Mouse (Mus musculus): ENCODE measurements around the gene Neurl4. TPM values are rescaled to one million over a fixed set of nuclear protein-coding genes. Genes with fewer than 3 reads are reported as not detected.

The Neurl4 gene
- polyA plus RNA-seq, 1 experiment: 42.2 TPM

DNA sequence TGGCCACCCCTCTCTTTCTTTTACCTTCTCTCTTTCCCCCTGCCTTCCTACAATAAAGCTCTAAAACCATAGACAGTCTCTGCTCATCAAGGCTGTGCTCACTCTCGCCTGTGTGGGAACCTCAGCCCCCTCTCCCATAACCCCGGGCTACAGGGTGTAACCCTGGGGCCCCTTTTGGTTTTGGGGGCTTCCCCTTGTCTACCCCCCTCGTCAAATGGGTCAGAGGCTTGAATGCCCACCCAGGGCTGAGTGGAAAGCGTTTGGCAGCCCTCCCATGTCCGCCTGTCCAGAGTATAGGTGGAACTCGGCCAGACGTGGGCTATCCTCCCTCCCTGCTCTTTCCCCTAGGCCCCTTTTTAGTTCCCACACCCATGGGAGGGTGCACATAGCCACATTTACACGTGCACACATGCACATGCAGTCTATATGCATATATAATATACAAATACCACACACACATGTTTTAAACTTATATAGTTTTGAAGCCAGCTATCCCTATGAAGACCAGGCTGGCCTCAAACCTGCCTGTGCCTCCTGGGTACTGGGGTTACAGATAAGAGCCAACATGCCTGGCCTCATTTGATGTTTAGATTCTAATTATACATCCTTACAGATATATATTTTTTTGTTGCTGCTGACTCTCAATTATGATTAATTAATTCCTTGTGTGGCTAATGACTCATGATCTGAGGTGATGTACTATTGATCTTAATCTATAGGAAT is 36.6 kb upstream of the Neurl4 start:
- Histone ChIP-seq H3K79me2 (ENCODE audit: control insufficient read depth, insufficient read depth) (no peaks in the 10 kb centered on the region), H3K4me3 (no peak overlapping the region), H3K4me2 (ENCODE audit: low read depth) (no peak overlapping the region), H3K27me3 (ENCODE audit: control insufficient read depth, insufficient read depth, insufficient read length) (peaks cover 16% of the 10 kb centered on the region), H3K36me3 (ENCODE audit: control insufficient read depth, insufficient read depth) (no peaks in the 10 kb centered on the region), H3ac (ENCODE audit: control insufficient read depth, insufficient read length) (no peak overlapping the region)
- TF ChIP-seq USF1 (IDR thresholded peaks at IDR 0.05; ENCODE audit: low read depth) (no peak), TCF3 (IDR thresholded peaks at IDR 0.05; ENCODE audit: insufficient read length, low read depth) (no peak), POLR2AphosphoS2 (IDR thresholded peaks at IDR 0.05; ENCODE audit: insufficient read length, low read depth) (no peak), MYOG (IDR thresholded peaks at IDR 0.05; ENCODE audit: control insufficient read depth in 1 of 3, insufficient read depth in 1 of 3, insufficient read length in 2 of 3, low read depth in 2 of 3) (no peak), MYOD1 (IDR thresholded peaks at IDR 0.05; ENCODE audit: control insufficient read depth in 1 of 3, insufficient read length in 2 of 3, low read depth in 2 of 3) (no peak), CEBPB (IDR thresholded peaks at IDR 0.05; ENCODE audit: insufficient read depth, poor library complexity, severe bottlenecking) (no peak), REST (IDR thresholded peaks at IDR 0.05; ENCODE audit: insufficient read depth, insufficient read length) (no peak), MAX (IDR thresholded peaks at IDR 0.05; ENCODE audit: low read depth) (no peak), SRF (IDR thresholded peaks at IDR 0.05; ENCODE audit: control insufficient read depth, insufficient read length, low read depth) (no peak), POLR2A (IDR thresholded peaks at IDR 0.05; ENCODE audit: insufficient read length, low read depth) (no peak), E2F4 (IDR thresholded peaks at IDR 0.05; ENCODE audit: insufficient read depth) (no peak), TCF12 (IDR thresholded peaks at IDR 0.05; ENCODE audit: insufficient read depth, poor library complexity, severe bottlenecking) (no peak)

DNA sequence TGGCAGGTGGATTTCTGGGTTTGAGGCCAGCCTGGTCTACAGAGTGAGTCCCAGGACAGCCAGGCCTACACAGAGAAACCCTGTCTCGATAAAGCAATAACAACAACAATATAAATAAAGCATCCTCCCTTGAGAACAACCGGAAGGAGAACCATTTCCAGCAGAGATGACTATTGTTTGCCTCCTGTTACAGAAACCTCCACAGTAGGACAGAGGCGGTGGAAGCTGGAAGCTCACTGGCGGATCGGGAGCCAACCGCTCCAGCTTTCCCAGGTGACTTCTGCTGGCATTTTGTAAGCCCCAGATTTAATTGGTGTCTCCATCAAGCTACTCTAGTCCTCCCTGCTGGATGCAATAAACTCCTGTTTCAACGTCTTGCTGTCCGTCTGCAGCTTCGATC is 35.3 kb upstream of the Neurl4 start:
- no peak for TF ChIP-seq MYOG (IDR thresholded peaks at IDR 0.05; ENCODE audit: control insufficient read depth in 1 of 3, insufficient read depth in 1 of 3, insufficient read length in 2 of 3, low read depth in 2 of 3)
- no peak for TF ChIP-seq TCF12 (IDR thresholded peaks at IDR 0.05; ENCODE audit: insufficient read depth, poor library complexity, severe bottlenecking)
- no peak for TF ChIP-seq MYOD1 (IDR thresholded peaks at IDR 0.05; ENCODE audit: control insufficient read depth in 1 of 3, insufficient read length in 2 of 3, low read depth in 2 of 3)
- TF ChIP-seq USF1 (IDR thresholded peaks at IDR 0.05; ENCODE audit: low read depth): no peak
- no peak for TF ChIP-seq E2F4 (IDR thresholded peaks at IDR 0.05; ENCODE audit: insufficient read depth)
- no peak for TF ChIP-seq POLR2A (IDR thresholded peaks at IDR 0.05; ENCODE audit: insufficient read length, low read depth)
- TF ChIP-seq SRF (IDR thresholded peaks at IDR 0.05; ENCODE audit: control insufficient read depth, insufficient read length, low read depth): no peak
- TF ChIP-seq CEBPB (IDR thresholded peaks at IDR 0.05; ENCODE audit: insufficient read depth, poor library complexity, severe bottlenecking): no peak
- no peak for TF ChIP-seq MAX (IDR thresholded peaks at IDR 0.05; ENCODE audit: low read depth)
- Histone ChIP-seq H3K79me2 (ENCODE audit: control insufficient read depth, insufficient read depth) (no peaks in the 10 kb centered on the region), H3K27me3 (ENCODE audit: control insufficient read depth, insufficient read depth, insufficient read length) (peaks cover 16% of the 10 kb centered on the region), H3K4me3 (no peak overlapping the region), H3K4me2 (ENCODE audit: low read depth) (no peak overlapping the region), H3K36me3 (ENCODE audit: control insufficient read depth, insufficient read depth) (no peaks in the 10 kb centered on the region), H3ac (ENCODE audit: control insufficient read depth, insufficient read length) (no peak overlapping the region)

DNA sequence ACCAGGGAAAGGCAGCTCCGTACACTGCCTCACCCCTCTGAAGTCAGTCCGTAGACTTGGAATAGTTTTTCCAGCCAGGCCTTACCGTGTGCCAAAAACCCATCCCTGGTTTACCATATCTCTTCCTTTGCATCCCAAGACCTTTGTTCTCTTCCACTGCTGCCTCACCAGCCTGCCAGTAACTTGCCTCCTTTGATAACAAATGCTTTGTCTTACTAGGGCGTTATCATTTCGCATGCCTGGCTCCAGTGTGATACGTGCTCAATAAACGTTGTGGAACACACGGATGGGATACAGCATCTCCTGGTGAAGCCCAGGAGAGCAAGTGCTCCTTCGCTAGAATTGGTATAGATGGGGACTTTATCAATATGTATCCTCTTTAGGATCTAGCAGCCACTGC is 33.5 kb upstream of the Neurl4 start:
- no peak for TF ChIP-seq REST (IDR thresholded peaks at IDR 0.05; ENCODE audit: insufficient read depth, insufficient read length)
- no peak for TF ChIP-seq USF1 (IDR thresholded peaks at IDR 0.05; ENCODE audit: low read depth)
- no peak for TF ChIP-seq MAX (IDR thresholded peaks at IDR 0.05; ENCODE audit: low read depth)
- TF ChIP-seq POLR2AphosphoS2 (IDR thresholded peaks at IDR 0.05; ENCODE audit: insufficient read length, low read depth): no peak
- no peak for TF ChIP-seq MYOG (IDR thresholded peaks at IDR 0.05; ENCODE audit: control insufficient read depth in 1 of 3, insufficient read depth in 1 of 3, insufficient read length in 2 of 3, low read depth in 2 of 3)
- no peak for TF ChIP-seq POLR2A (IDR thresholded peaks at IDR 0.05; ENCODE audit: insufficient read length, low read depth)
- TF ChIP-seq SRF (IDR thresholded peaks at IDR 0.05; ENCODE audit: control insufficient read depth, insufficient read length, low read depth): no peak
- no peak for TF ChIP-seq CEBPB (IDR thresholded peaks at IDR 0.05; ENCODE audit: insufficient read depth, poor library complexity, severe bottlenecking)
- TF ChIP-seq TCF3 (IDR thresholded peaks at IDR 0.05; ENCODE audit: insufficient read length, low read depth): no peak
- no peak for TF ChIP-seq MYOD1 (IDR thresholded peaks at IDR 0.05; ENCODE audit: control insufficient read depth in 1 of 3, insufficient read length in 2 of 3, low read depth in 2 of 3)
- no peak for TF ChIP-seq E2F4 (IDR thresholded peaks at IDR 0.05; ENCODE audit: insufficient read depth)
- no peak for TF ChIP-seq TCF12 (IDR thresholded peaks at IDR 0.05; ENCODE audit: insufficient read depth, poor library complexity, severe bottlenecking)
- no peaks in the 10 kb centered on the region for H3K79me2 ChIP-seq (ENCODE audit: control insufficient read depth, insufficient read depth)
- no peak overlapping the region for H3K4me2 ChIP-seq (ENCODE audit: low read depth)
- H3K4me3 ChIP-seq: no peak overlapping the region
- peaks cover 16% of the 10 kb centered on the region for H3K27me3 ChIP-seq (ENCODE audit: control insufficient read depth, insufficient read depth, insufficient read length)
- no peak overlapping the region for H3ac ChIP-seq (ENCODE audit: control insufficient read depth, insufficient read length)
- H3K36me3 ChIP-seq (ENCODE audit: control insufficient read depth, insufficient read depth): no peaks in the 10 kb centered on the region

DNA sequence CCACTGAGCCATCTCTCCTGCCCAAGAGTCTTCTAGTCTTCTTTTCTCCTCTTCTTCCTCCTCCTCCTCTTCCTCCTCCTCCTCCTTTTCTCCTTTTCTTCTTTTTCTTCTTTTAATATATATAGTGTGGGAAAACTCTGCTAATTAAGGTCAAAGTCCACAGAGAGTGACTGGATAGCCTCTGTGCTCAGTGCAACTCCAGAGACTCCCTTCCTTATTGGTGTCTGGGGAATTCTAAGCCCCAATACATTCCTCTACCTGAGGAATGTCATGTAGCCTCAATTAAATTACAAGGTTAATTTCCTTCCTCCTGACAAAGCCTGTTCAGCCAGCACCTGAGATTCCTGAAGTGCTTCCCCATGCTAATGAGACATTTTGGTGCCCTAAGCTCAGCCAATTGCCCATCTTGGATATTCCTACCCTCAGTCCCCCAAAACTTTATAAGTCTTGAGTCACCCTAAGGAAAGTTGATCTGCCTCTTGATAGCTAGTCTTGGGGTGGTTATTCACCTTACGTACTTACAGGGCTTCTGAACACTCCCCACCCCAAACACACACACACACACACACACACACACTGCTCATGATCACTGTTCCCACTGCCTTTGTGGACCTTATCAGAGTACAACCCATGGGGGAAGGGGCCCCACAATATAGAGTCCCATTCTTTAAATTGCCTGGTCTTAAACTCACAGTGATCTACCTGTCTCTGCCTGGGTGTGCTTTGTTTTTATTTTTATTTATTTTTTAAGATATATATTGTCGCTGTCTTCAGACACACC is 30.4 kb upstream of the Neurl4 start:
- TF ChIP-seq TCF12 (IDR thresholded peaks at IDR 0.05; ENCODE audit: insufficient read depth, poor library complexity, severe bottlenecking): no peak
- no peak for TF ChIP-seq REST (IDR thresholded peaks at IDR 0.05; ENCODE audit: insufficient read depth, insufficient read length)
- no peak for TF ChIP-seq E2F4 (IDR thresholded peaks at IDR 0.05; ENCODE audit: insufficient read depth)
- no peak for TF ChIP-seq MYOG (IDR thresholded peaks at IDR 0.05; ENCODE audit: control insufficient read depth in 1 of 3, insufficient read depth in 1 of 3, insufficient read length in 2 of 3, low read depth in 2 of 3)
- TF ChIP-seq POLR2A (IDR thresholded peaks at IDR 0.05; ENCODE audit: insufficient read length, low read depth): no peak
- TF ChIP-seq CEBPB (IDR thresholded peaks at IDR 0.05; ENCODE audit: insufficient read depth, poor library complexity, severe bottlenecking): no peak
- Histone ChIP-seq H3K79me2 (ENCODE audit: control insufficient read depth, insufficient read depth) (no peaks in the 10 kb centered on the region), H3K36me3 (ENCODE audit: control insufficient read depth, insufficient read depth) (no peaks in the 10 kb centered on the region), H3K4me3 (no peak overlapping the region), H3K27me3 (ENCODE audit: control insufficient read depth, insufficient read depth, insufficient read length) (peaks cover 8% of the 10 kb centered on the region), H3K4me2 (ENCODE audit: low read depth) (no peak overlapping the region), H3ac (ENCODE audit: control insufficient read depth, insufficient read length) (no peak overlapping the region)

All from myocyte (in vitro differentiated cells).